Mouse (Mus musculus) forebrain, postnatal 0 days (tissue): ENCODE measurements around the gene Cyp24a1. TPM values are rescaled to one million over a fixed set of nuclear protein-coding genes. Genes with fewer than 3 reads are reported as not detected.

Source experiments
- ATAC-seq: fragments of 200-750 bp; cut with Nextera tagmentation; 2 replicates; pipeline ENCODE4 v1.8.0; 2017; ENCODE audit warnings: mild to moderate bottlenecking, moderate library complexity
- DNase-seq: peaks from one replicate; pipeline ENCODE4 v3.0.0-alpha.2; 2015
- H3K27ac ChIP-seq: fragments of 300-500 bp; sonication (generic); 2 replicates; pipeline ENCODE4 v1.5.1; 2014; ENCODE audit warnings: low read depth, mild to moderate bottlenecking, antibody characterized with exemption, low read length, moderate library complexity, mixed read lengths
- H3K27me3 ChIP-seq: fragments of 300-500 bp; sonication (generic); 2 replicates; pipeline ENCODE4 v1.6.1; 2014; ENCODE audit warnings: mild to moderate bottlenecking, low read length, mixed read lengths; ENCODE audit not compliant: insufficient read depth
- H3K36me3 ChIP-seq: fragments of 300-500 bp; sonication (generic); 2 replicates; pipeline ENCODE4 v1.6.1; 2014; ENCODE audit warnings: mild to moderate bottlenecking, moderate library complexity; ENCODE audit not compliant: insufficient read depth
- H3K4me1 ChIP-seq: fragments of 300-500 bp; sonication (generic); 2 replicates; pipeline ENCODE4 v1.6.1; 2014; ENCODE audit warnings: antibody characterized with exemption; ENCODE audit not compliant: insufficient read depth
- H3K4me2 ChIP-seq: fragments of 300-500 bp; sonication (generic); 2 replicates; pipeline ENCODE4 v1.6.1; 2014; ENCODE audit warnings: low read depth, mild to moderate bottlenecking, moderate library complexity
- H3K4me3 ChIP-seq: fragments of 300-500 bp; sonication (generic); 2 replicates; pipeline ENCODE4 v1.5.1; 2014; ENCODE audit warnings: low read depth, low read length, mixed read lengths
- H3K9ac ChIP-seq: fragments of 300-500 bp; sonication (generic); 2 replicates; pipeline ENCODE4 v1.6.1; 2014; ENCODE audit warnings: mild to moderate bottlenecking
- H3K9me3 ChIP-seq: fragments of 300-500 bp; sonication (generic); 2 replicates; pipeline ENCODE4 v1.6.1; 2016; ENCODE audit warnings: low read length
- CTCF ChIP-seq: sonication (generic); IDR thresholded peaks from 2 replicates; pipeline ENCODE4 v1.5.1; 2016; ENCODE audit warnings: antibody characterized with exemption, control low read depth, low read depth
- WGBS: fragments of 180-500 bp; shearing (Covaris S2); extraction: QIAGEN DNeasy Blood & Tissue Kit; methylation state at CpG from one replicate; pipeline ENCODE4 v1.1.7; 2014; 5-methylcytosine and 5-hydroxymethylcytosine counted together
- polyA plus RNA-seq: library from polyadenylated mRNA; unstranded; fragments of >200 nt; fragmentation: Nextera tagmentation; extraction: Ambion mirVana; gene quantifications from 2 replicates; pipeline ENCODE4 v1.2.1, GENCODE M21; 2015
- total RNA-seq: library from RNA; depleted of rRNA; stranded (reverse); fragments of >200 nt; gene quantifications from 2 replicates; pipeline ENCODE4 v1.2.3, GENCODE M21; 2014

Gene Cyp24a1
- total and polyA plus RNA-seq, 2 experiments from 2014 or later: not detected

GRCm38 (mm10) chr2:170534803-170535174 lies 37.8 kb upstream of the Cyp24a1 start:
- Histone ChIP-seq H3K27ac (no peak overlapping the region), H3K27me3 (no peaks in the 10 kb centered on the region), H3K4me1 (no peaks in the 10 kb centered on the region), H3K36me3 (no peaks in the 10 kb centered on the region), H3K9me3 (no peaks in the 10 kb centered on the region), H3K4me2 (no peak overlapping the region), H3K9ac (no peak overlapping the region), H3K4me3 (no peak overlapping the region)
- ATAC-seq: no peak
- TF ChIP-seq CTCF: no peak
- WGBS: 83% methylated on average over 11 of the region's 11 CpGs
- no peak for DNase-seq

GRCm38 (mm10) chr2:170534116-170534802 lies 37.3 kb upstream of the Cyp24a1 start:
- peak; percentile 93 for ATAC-seq

GRCm38 (mm10) chr2:170530256-170530655 lies 33.3 kb upstream of the Cyp24a1 start:
- Histone ChIP-seq H3K27ac (no peak overlapping the region), H3K4me3 (no peak overlapping the region), H3K9ac (no peak overlapping the region), H3K27me3 (no peaks in the 10 kb centered on the region), H3K36me3 (no peaks in the 10 kb centered on the region), H3K9me3 (no peaks in the 10 kb centered on the region), H3K4me2 (no peak overlapping the region), H3K4me1 (no peaks in the 10 kb centered on the region)
- 97% methylated on average over 3 of the region's 3 CpGs for WGBS
- ATAC-seq (no peak), DNase-seq (no peak)
- TF ChIP-seq CTCF: no peak

More at GRCm38 (mm10) chr2:170534116-170534802, 37.3 kb upstream of the Cyp24a1 start:
- no peaks in the 10 kb centered on the region for H3K36me3 ChIP-seq
- 0 out of 2 replicates have a peak overlapping the region, but pooled peaks have one; percentile 5 for H3K27ac ChIP-seq
- H3K27me3 ChIP-seq: no peaks in the 10 kb centered on the region
- no peak overlapping the region for H3K4me2 ChIP-seq
- no peak overlapping the region for H3K9ac ChIP-seq
- WGBS: 20% methylated on average over 7 of the region's 12 CpGs
- H3K4me1 ChIP-seq: no peaks in the 10 kb centered on the region
- H3K9me3 ChIP-seq: no peaks in the 10 kb centered on the region
- H3K4me3 ChIP-seq: no peak overlapping the region
- TF ChIP-seq CTCF: no peak
- DNase-seq: peak; percentile 46

GRCm38 (mm10) chr2:170529766-170530165 lies 32.8 kb upstream of the Cyp24a1 start:
- WGBS: 84% methylated on average over 7 of the region's 7 CpGs
- ATAC-seq: no peak

GRCm38 (mm10) chr2:170528061-170528460 lies 31.1 kb upstream of the Cyp24a1 start:
- Histone ChIP-seq H3K4me3 (no peak overlapping the region), H3K9ac (no peak overlapping the region), H3K27ac (no peak overlapping the region), H3K27me3 (no peaks in the 10 kb centered on the region), H3K4me2 (no peak overlapping the region), H3K4me1 (no peaks in the 10 kb centered on the region), H3K9me3 (no peaks in the 10 kb centered on the region), H3K36me3 (no peaks in the 10 kb centered on the region)
- DNase-seq: no peak
- TF ChIP-seq CTCF: no peak
- WGBS: 92% methylated on average over 16 of the region's 16 CpGs
- no peak for ATAC-seq

More at GRCm38 (mm10) chr2:170529766-170530165, 32.8 kb upstream of the Cyp24a1 start:
- Histone ChIP-seq H3K4me2 (no peak overlapping the region), H3K4me3 (no peak overlapping the region), H3K36me3 (no peaks in the 10 kb centered on the region), H3K27ac (no peak overlapping the region), H3K9ac (no peak overlapping the region), H3K4me1 (no peaks in the 10 kb centered on the region), H3K9me3 (no peaks in the 10 kb centered on the region), H3K27me3 (no peaks in the 10 kb centered on the region)
- DNase-seq: no peak
- TF ChIP-seq CTCF: no peak

- H3K4me1 ChIP-seq: no peaks in the 10 kb centered on the region
- no peak for ATAC-seq
- no peak overlapping the region for H3K4me2 ChIP-seq
- no peak for DNase-seq
- no peaks in the 10 kb centered on the region for H3K27me3 ChIP-seq
- WGBS: 91% methylated on average over 8 of the region's 8 CpGs
- TF ChIP-seq CTCF: no peak
- H3K9ac ChIP-seq: no peak overlapping the region
- H3K27ac ChIP-seq: no peak overlapping the region
- no peaks in the 10 kb centered on the region for H3K36me3 ChIP-seq
- H3K9me3 ChIP-seq: no peaks in the 10 kb centered on the region
- H3K4me3 ChIP-seq: no peak overlapping the region
Measured at GRCm38 (mm10) chr2:170526513-170526912, 29.6 kb upstream of the Cyp24a1 start.

DNA sequence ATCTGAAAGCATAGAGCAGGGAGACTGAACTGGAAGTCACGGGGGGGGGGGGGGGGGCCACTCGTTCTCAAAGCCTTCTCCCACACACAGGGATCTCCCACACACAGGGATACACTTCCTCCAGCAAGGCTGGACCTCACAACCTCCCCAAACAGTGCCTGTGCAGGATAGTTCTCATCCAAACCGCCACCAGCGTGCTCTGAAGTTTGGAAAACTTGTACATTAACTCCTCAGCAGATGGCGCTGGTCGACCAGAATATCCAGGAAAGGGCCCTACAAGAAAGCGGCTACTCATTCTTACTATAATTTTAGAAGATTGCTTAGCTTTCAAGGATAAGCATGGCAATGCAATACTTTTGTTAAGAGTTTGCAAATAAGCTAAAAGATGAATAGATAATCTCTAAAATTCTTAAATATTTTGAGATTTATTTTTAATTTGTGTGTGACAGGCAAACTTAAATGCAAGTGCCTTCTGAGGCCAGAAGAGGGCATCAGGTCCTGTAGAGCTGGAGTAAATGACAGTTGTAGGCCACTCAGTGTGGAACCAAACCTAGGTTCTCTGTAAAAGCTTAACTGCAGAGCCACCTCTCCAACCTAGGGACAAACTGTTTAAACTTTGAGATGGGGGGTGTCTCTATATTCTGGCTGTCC lies 23.5 kb upstream of the Cyp24a1 start:
- DNase-seq (peak; percentile 89), ATAC-seq (peak; percentile 76; the same call in 1 of the 2 replicates)
- no peaks in the 10 kb centered on the region for H3K27me3 ChIP-seq
- no peak overlapping the region for H3K4me2 ChIP-seq
- no peaks in the 10 kb centered on the region for H3K4me1 ChIP-seq
- WGBS: 6% methylated on average over 7 of the region's 7 CpGs
- peak; percentile 79 for TF ChIP-seq CTCF
- no peak overlapping the region for H3K9ac ChIP-seq
- no peak overlapping the region for H3K27ac ChIP-seq
- H3K36me3 ChIP-seq: peaks cover 33% of the 10 kb centered on the region
- H3K9me3 ChIP-seq: no peaks in the 10 kb centered on the region
- no peak overlapping the region for H3K4me3 ChIP-seq
